Comparison of ENCODE assay signal across 12 mouse cellular contexts in the genomic region with DNA sequence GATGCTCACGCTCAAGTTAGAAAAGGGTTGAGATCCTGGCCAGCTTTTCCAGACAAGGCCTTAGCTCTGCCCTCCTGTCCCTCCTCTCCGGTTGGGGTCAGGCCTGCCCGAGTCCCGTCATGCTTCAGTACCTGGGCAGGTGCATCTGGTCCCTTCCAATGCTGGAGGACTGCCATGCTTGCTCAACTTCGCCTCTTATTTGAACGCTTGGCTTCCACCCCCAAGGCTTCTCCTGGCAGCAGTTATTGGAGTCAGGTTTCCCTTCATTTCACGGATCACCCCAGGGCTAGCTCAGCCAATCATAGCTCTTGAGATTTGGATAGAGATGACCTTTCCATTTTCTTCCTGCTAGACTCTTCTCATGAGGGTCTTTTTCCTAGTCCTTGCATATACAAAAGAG. TPM values are rescaled to one million over a fixed set of nuclear protein-coding genes. Genes with fewer than 3 reads are reported as not detected.
A peak's percentile ranks its signal among the peaks of the same experiment; 100 is the strongest.
DNase-seq lines count a peak whose midpoint lies in the region; ATAC-seq and TF ChIP-seq lines count a peak whose summit lies in the region.
"Had no signal": no experiment of that assay in that cellular context is flagged by ENCODE, and none has a peak within 500 bp of the region (broad histone marks: within the 10 kb centered on the region; RNA-seq: fewer than 3 reads in every experiment).

No protein-coding gene starts in this region.

- no peak for TF ChIP-seq POLR2A in kidney, adult 2 months (IDR thresholded peaks at IDR 0.05; ENCODE audit: low read depth, low read length)
- no peak for TF ChIP-seq POLR2A in limb, embryonic 14.5 days (IDR thresholded peaks at IDR 0.05; ENCODE audit: borderline replicate concordance, extremely low read depth, insufficient read depth, insufficient read length)
- no peak for TF ChIP-seq POLR2A in small intestine, adult 2 months (IDR thresholded peaks at IDR 0.05; ENCODE audit: low read depth, low read length)

- no peaks in the 10 kb centered on the region for H3K27me3 ChIP-seq in liver, postnatal 0 days (ENCODE audit: insufficient read depth, low read length)
- no peaks in the 10 kb centered on the region for H3K27me3 ChIP-seq in liver, embryonic 11.5 days (replicated peaks; ENCODE audit: control insufficient read depth, insufficient read depth, low read length)
- H3K27me3 ChIP-seq in kidney, adult 2 months (replicated peaks; ENCODE audit: control insufficient read depth, insufficient read depth, low read length) = no peaks in the 10 kb centered on the region
- no peaks in the 10 kb centered on the region for H3K27me3 ChIP-seq in limb, embryonic 14.5 days (ENCODE audit: control insufficient read depth, insufficient read depth, low read length)
- H3K27me3 ChIP-seq in small intestine, adult 2 months (ENCODE audit: control insufficient read depth, insufficient read depth, low read length) = no peaks in the 10 kb centered on the region
- no peaks in the 10 kb centered on the region for H3K27me3 ChIP-seq in midbrain, embryonic 10.5 days (ENCODE audit: low read depth, poor library complexity, severe bottlenecking)
- H3K27me3 ChIP-seq: hindbrain, embryonic 13.5 days had no signal

- no peaks in the 10 kb centered on the region for H3K36me3 ChIP-seq in liver, postnatal 0 days (replicated peaks; ENCODE audit: insufficient read depth, low read length)
- no peaks in the 10 kb centered on the region for H3K36me3 ChIP-seq in liver, embryonic 11.5 days (ENCODE audit: control insufficient read depth, insufficient read depth, low read length)
- H3K36me3 ChIP-seq in kidney, adult 2 months (ENCODE audit: control insufficient read depth, insufficient read depth, low read length) = no peaks in the 10 kb centered on the region
- H3K36me3 ChIP-seq in limb, embryonic 14.5 days (ENCODE audit: control insufficient read depth, insufficient read depth, low read length) = no peaks in the 10 kb centered on the region
- peaks cover 1% of the 10 kb centered on the region; the same call in 1 of the 2 replicates for H3K36me3 ChIP-seq in small intestine, adult 2 months (ENCODE audit: control insufficient read depth, insufficient read depth, low read length)
- H3K36me3 ChIP-seq in midbrain, embryonic 10.5 days = no peaks in the 10 kb centered on the region
- H3K36me3 ChIP-seq: hindbrain, embryonic 13.5 days had no signal

- H3K4me1 ChIP-seq in liver, postnatal 0 days (ENCODE audit: insufficient read depth) = peaks cover 5% of the 10 kb centered on the region; the same call in 1 of the 2 replicates
- H3K4me1 ChIP-seq in liver, embryonic 11.5 days (replicated peaks; ENCODE audit: control insufficient read depth, insufficient read depth, low read length) = peaks cover 8% of the 10 kb centered on the region
- peaks cover 17% of the 10 kb centered on the region for H3K4me1 ChIP-seq in kidney, adult 2 months (ENCODE audit: control insufficient read depth, insufficient read depth, low read length)
- 0 out of 2 replicates have a peak, but pooled peaks cover 15% of the 10 kb centered on the region for H3K4me1 ChIP-seq in limb, embryonic 14.5 days (ENCODE audit: control insufficient read depth, insufficient read depth, low read length)
- peaks cover 26% of the 10 kb centered on the region; the same call in 1 of the 2 replicates for H3K4me1 ChIP-seq in small intestine, adult 2 months (ENCODE audit: control insufficient read depth, insufficient read depth, insufficient read length, low read length)
- 0 out of 2 replicates have a peak, but pooled peaks cover 7% of the 10 kb centered on the region for H3K4me1 ChIP-seq in midbrain, embryonic 10.5 days
- H3K4me1 ChIP-seq: hindbrain, embryonic 13.5 days had no signal

- 0 out of 2 replicates have a peak, but pooled peaks have one; percentile 21 for ATAC-seq in liver, postnatal 0 days
- no peak for ATAC-seq in liver, embryonic 11.5 days (replicated peaks; ENCODE audit: low FRiP score)
- peak; percentile 65; the same call in 1 of the 2 replicates for ATAC-seq in limb, embryonic 14.5 days (ENCODE audit: low FRiP score, low read depth)

- no peak overlapping the region for H3K4me3 ChIP-seq in liver, postnatal 0 days (ENCODE audit: low read depth, low read length)
- no peak overlapping the region for H3K4me3 ChIP-seq in liver, embryonic 11.5 days (ENCODE audit: low read depth, low read length)
- H3K4me3 ChIP-seq in kidney, adult 2 months (ENCODE audit: insufficient read depth, low read depth, low read length) = no peak overlapping the region
- H3K4me3 ChIP-seq in limb, embryonic 14.5 days (replicated peaks; ENCODE audit: low read length) = no peak overlapping the region
- H3K4me3 ChIP-seq in small intestine, adult 2 months (ENCODE audit: low read depth, low read length) = no peak overlapping the region
- no peak overlapping the region for H3K4me3 ChIP-seq in midbrain, embryonic 10.5 days
- H3K4me3 ChIP-seq: hindbrain, embryonic 13.5 days; myocyte had no signal

- no peak for DNase-seq in liver, postnatal 0 days
- DNase-seq in liver, embryonic 11.5 days (ENCODE audit: low spot score) = no peak
- peak; percentile 95 for DNase-seq in kidney, adult 2 months
- DNase-seq in limb, embryonic 14.5 days (ENCODE audit: low spot score) = no peak
- no peak for DNase-seq in adrenal gland, postnatal 10 days
- DNase-seq in midbrain, embryonic 10.5 days (ENCODE audit: low spot score) = no peak
- DNase-seq: heart, adult 18-20 months; layer of hippocampus, adult 9-11 months; right cerebral cortex, postnatal 14 days had no signal

- 75% methylated on average over 7 of the region's 7 CpGs for WGBS in liver, postnatal 0 days (ENCODE audit: insufficient replicate concordance)
- 84% methylated on average over 7 of the region's 7 CpGs for whole genome bisulfite sequencing in liver, embryonic 11.5 days
- WGBS in kidney, adult 2 months = 19% methylated on average over 7 of the region's 7 CpGs
- 63% methylated on average over 7 of the region's 7 CpGs for WGBS in limb, embryonic 14.5 days
- 25% methylated on average over 7 of the region's 7 CpGs for WGBS in small intestine, adult 2 months
- WGBS in midbrain, embryonic 10.5 days = 85% methylated on average over 7 of the region's 7 CpGs

- no peaks in the 10 kb centered on the region for H3K9me3 ChIP-seq in liver, postnatal 0 days (ENCODE audit: low read length)
- no peaks in the 10 kb centered on the region for H3K9me3 ChIP-seq in liver, embryonic 11.5 days (ENCODE audit: control insufficient read depth, low read length)
- H3K9me3 ChIP-seq in limb, embryonic 14.5 days (ENCODE audit: control insufficient read depth, low read length) = no peaks in the 10 kb centered on the region
- H3K9me3 ChIP-seq in midbrain, embryonic 10.5 days (replicated peaks) = no peaks in the 10 kb centered on the region
- H3K9me3 ChIP-seq: hindbrain, embryonic 13.5 days had no signal

- no peak overlapping the region for H3K4me2 ChIP-seq in liver, postnatal 0 days (ENCODE audit: low read depth, low read length)
- H3K4me2 ChIP-seq in liver, embryonic 11.5 days = no peak overlapping the region
- no peak overlapping the region for H3K4me2 ChIP-seq in limb, embryonic 14.5 days (replicated peaks; ENCODE audit: low read depth, low read length, severe bottlenecking)
- H3K4me2 ChIP-seq: hindbrain, embryonic 13.5 days had no signal

- no peak for TF ChIP-seq EP300 in liver, postnatal 0 days (IDR thresholded peaks at IDR 0.05; ENCODE audit: low read depth)

- TF ChIP-seq CTCF in liver, postnatal 0 days (IDR thresholded peaks at IDR 0.05; ENCODE audit: low read depth) = no peak
- no peak for TF ChIP-seq CTCF in kidney, adult 2 months (conservative IDR thresholded peaks at IDR 0.05; ENCODE audit: insufficient read depth, insufficient read length, low read depth, low read length)
- TF ChIP-seq CTCF in small intestine, adult 2 months (IDR thresholded peaks at IDR 0.05; ENCODE audit: extremely low read depth, insufficient read length, insufficient replicate concordance, low read depth, low read length) = no peak

- H3K9ac ChIP-seq in liver, postnatal 0 days (replicated peaks) = no peak overlapping the region
- H3K9ac ChIP-seq in liver, embryonic 11.5 days (ENCODE audit: low read depth, low read length) = no peak overlapping the region
- no peak overlapping the region for H3K9ac ChIP-seq in limb, embryonic 14.5 days (ENCODE audit: low read depth, low read length, severe bottlenecking)
- H3K9ac ChIP-seq: hindbrain, embryonic 13.5 days had no signal

- no peak overlapping the region for H3K27ac ChIP-seq in liver, postnatal 0 days (ENCODE audit: low read depth)
- no peak overlapping the region for H3K27ac ChIP-seq in liver, embryonic 11.5 days (ENCODE audit: low read depth, low read length)
- H3K27ac ChIP-seq in kidney, adult 2 months (ENCODE audit: insufficient read depth, low read depth, low read length) = peak overlapping the region; percentile 70
- H3K27ac ChIP-seq in limb, embryonic 14.5 days (replicated peaks; ENCODE audit: low read depth, low read length) = no peak overlapping the region
- peak overlapping the region; percentile 38; the same call in 1 of the 2 replicates for H3K27ac ChIP-seq in small intestine, adult 2 months (ENCODE audit: insufficient read depth, low read depth, low read length)
- no peak overlapping the region for H3K27ac ChIP-seq in midbrain, embryonic 10.5 days (replicated peaks)
- H3K27ac ChIP-seq: hindbrain, embryonic 13.5 days had no signal

RNA-seq across cellular contexts. Expression of a gene that starts 4.0 kb away (rescaled TPM):
- 0.20 TPM in 1 of 2 replicates, not detected in the other for polyA plus RNA-seq in liver, postnatal 0 days (2015; fragmentation: Nextera tagmentation; extraction: Ambion mirVana)
- not detected in 2 replicates for polyA plus RNA-seq in liver, embryonic 11.5 days (2014; fragmentation: Nextera tagmentation; extraction: Ambion mirVana)
- 0.22 and 0.26 TPM in 2 replicates for polyA plus RNA-seq in kidney, adult 2 months (2012; rRNA removed)
- polyA plus RNA-seq in limb, embryonic 14.5 days (2012; rRNA removed) = 0.04 TPM in 1 of 2 replicates, not detected in the other
- polyA plus RNA-seq in limb, embryonic 14.5 days (2014; fragmentation: Nextera tagmentation; extraction: Ambion mirVana) = not detected in 2 replicates
- polyA plus RNA-seq in small intestine, adult 2 months (2012; rRNA removed) = 4.7 and 10.9 TPM in 2 replicates
- not detected for total RNA-seq in adrenal gland, postnatal 10 days (2021)
- not detected in 2 replicates for polyA plus RNA-seq in midbrain, embryonic 10.5 days (2016; fragmentation: Nextera tagmentation; extraction: Ambion mirVana)
- total RNA-seq: heart, adult 18-20 months had no signal

Comparison
In these comparisons a context has a peak if more than half of its experiments do, and no peak if none do; other contexts are left out.
1. H3K27ac ChIP-seq: peak in kidney, adult 2 months (single experiment) and small intestine, adult 2 months (single experiment); none in liver, postnatal 0 days (single experiment), liver, embryonic 11.5 days (single experiment), limb, embryonic 14.5 days (single experiment) and midbrain, embryonic 10.5 days (single experiment).